Mouse (Mus musculus) c-Kit-positive CD71-positive TER-119-positive erythroid progenitor cells, embryonic 14.5 days (primary cell): ENCODE data around the gene Rab5a.
"Not testable (repeated sequence)": the region's sequence is repeated elsewhere in the genome, so short reads cannot be mapped to it uniquely, and the experiment has no call there.

ENCODE experiments used
- DNase-seq: peaks from one replicate; pipeline ENCODE4 v3.0.0-alpha.2; 2013; ENCODE audit warnings: low spot score

Gene Rab5a

GRCm38 (mm10) chr17:53478858-53479603, at the start of gene Rab5a:
Rab5a (plus strand) TSS chr17:53479234.
- peak; percentile 98 for DNase-seq

GRCm38 (mm10) chr17:53456152-53456551, 22.9 kb upstream of the Rab5a start:
- DNase-seq: no peak

- DNase-seq: no peak
These were observed 22.3 kb upstream of the Rab5a start for GRCm38 (mm10) chr17:53456742-53457141.

GRCm38 (mm10) chr17:53462603-53463495, 16.2 kb upstream of the Rab5a start, which contains the start of gene Efhb:
Efhb (minus strand) TSS chr17:53463321.
- DNase-seq: peak; percentile 55

GRCm38 (mm10) chr17:53463496-53463840, 15.6 kb upstream of the Rab5a start:
- no peak for DNase-seq

- peak; percentile 22 for DNase-seq
These were observed 13.5 kb upstream of the Rab5a start for GRCm38 (mm10) chr17:53465569-53465968.

- DNase-seq: no peak
These were observed 10.3 kb upstream of the Rab5a start for GRCm38 (mm10) chr17:53468697-53469096.

GRCm38 (mm10) chr17:53478066-53478857, 772 bp upstream of the Rab5a start:
- DNase-seq: peak; percentile 76

- peak; percentile 36 for DNase-seq
These were observed 589 bp downstream of the Rab5a start for GRCm38 (mm10) chr17:53479604-53480041.

GRCm38 (mm10) chr17:53480433-53480832, 1.4 kb downstream of the Rab5a start:
- no peak for DNase-seq

- DNase-seq: no peak
These were observed 9.4 kb downstream of the Rab5a start for GRCm38 (mm10) chr17:53488291-53489006.

GRCm38 (mm10) chr17:53489007-53489378, 10.0 kb downstream of the Rab5a start:
- no peak for DNase-seq

GRCm38 (mm10) chr17:53502966-53503365, 23.9 kb downstream of the Rab5a start:
- DNase-seq: no peak

- peak; percentile 23 for DNase-seq
These were observed 33.4 kb downstream of the Rab5a start for GRCm38 (mm10) chr17:53512311-53512951.

GRCm38 (mm10) chr17:53519364-53519763, 40.3 kb downstream of the Rab5a start:
- no peak for DNase-seq

- no peak for DNase-seq
These were observed 41.5 kb downstream of the Rab5a start for GRCm38 (mm10) chr17:53520509-53520908.

- no peak for DNase-seq
These were observed 49.0 kb downstream of the Rab5a start for GRCm38 (mm10) chr17:53528034-53528433.

- no peak for DNase-seq
These were observed 52.1 kb downstream of the Rab5a start for GRCm38 (mm10) chr17:53531160-53531559.

- peak; percentile 26 for DNase-seq
These were observed 53.4 kb downstream of the Rab5a start for GRCm38 (mm10) chr17:53532425-53532824.

- DNase-seq: not testable (repeated sequence)
These were observed 60.3 kb downstream of the Rab5a start, which contains the start of gene Pp2d1 for GRCm38 (mm10) chr17:53539351-53539750. Pp2d1 (minus strand) TSS chr17:53539451.

- no peak for DNase-seq
These were observed 63.5 kb downstream of the Rab5a start for GRCm38 (mm10) chr17:53542536-53542935.
